Mouse (Mus musculus) lung, postnatal 0 days (tissue): ENCODE data around the gene Zmym1.

Source experiments
- CTCF ChIP-seq: IDR thresholded peaks from 2 replicates; pipeline ENCODE4 v1.5.1; 2016; ENCODE audit warnings: antibody characterized with exemption, mild to moderate bottlenecking
- EP300 ChIP-seq: IDR thresholded peaks from 2 replicates; pipeline ENCODE4 v1.6.1; 2016; ENCODE audit warnings: antibody characterized with exemption, mild to moderate bottlenecking, control low read depth

GRCm38 (mm10) chr4:127038828-127039349, 22.1 kb downstream of the Zmym1 start:
- TF ChIP-seq CTCF, result no peak
- no peak for TF ChIP-seq EP300
